Mouse (Mus musculus) adipocyte (in vitro differentiated cells): ENCODE data around the gene Hsdl1.

ENCODE experiments used
- DNase-seq: peaks from one replicate; pipeline ENCODE4 v3.0.0-alpha.2; 2016; ENCODE audit warnings: low spot score

Gene Hsdl1

GRCm38 (mm10) chr8:119579096-119579495 lies 4.1 kb upstream of the Hsdl1 start:
- DNase-seq, result no peak

DNA sequence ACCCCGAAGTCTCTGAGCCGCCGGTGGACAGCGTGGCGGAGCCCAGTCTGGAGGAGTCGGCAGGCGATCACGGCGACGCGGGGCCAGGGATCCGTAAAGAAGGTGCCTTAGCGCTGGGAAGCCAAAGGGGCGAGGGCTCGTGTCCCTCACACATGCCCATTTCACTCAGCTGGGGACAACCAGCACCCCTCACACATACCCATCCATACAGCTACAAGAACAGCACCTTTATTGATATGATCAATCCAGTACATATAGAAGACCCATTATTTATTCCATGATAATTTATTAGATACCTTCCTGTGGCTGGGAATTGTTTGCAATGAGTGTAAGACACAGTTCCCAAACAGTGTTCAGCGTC lies 363 bp upstream of the Hsdl1 start:
- no peak for DNase-seq

GRCm38 (mm10) chr8:119572411-119572810 lies 2.6 kb downstream of the Hsdl1 start:
- DNase-seq, result no peak

DNA sequence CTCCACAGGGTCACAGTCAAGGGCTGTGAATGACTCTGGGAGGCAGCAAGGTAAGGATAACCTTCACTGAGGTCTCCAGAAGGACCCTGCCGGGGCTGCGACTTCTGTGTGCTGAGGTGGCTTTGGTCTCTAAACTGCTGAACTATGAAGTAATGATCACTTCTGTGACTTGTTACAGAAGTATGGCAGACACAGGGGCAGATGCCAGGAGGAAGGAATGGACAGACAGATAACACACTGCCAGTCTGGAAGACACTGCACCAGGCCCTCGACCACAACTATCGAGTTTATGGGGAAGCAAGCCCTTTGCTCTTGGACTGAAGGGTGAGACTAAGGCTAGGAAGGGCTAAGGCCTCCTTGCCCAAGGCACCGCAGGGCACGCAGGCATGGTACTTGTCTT lies 3.8 kb downstream of the Hsdl1 start:
- no peak for DNase-seq

- no peak for DNase-seq
Observed at GRCm38 (mm10) chr8:119569881-119570280, 5.1 kb downstream of the Hsdl1 start.

- no peak for DNase-seq
Observed at GRCm38 (mm10) chr8:119568951-119569350, 6.0 kb downstream of the Hsdl1 start.

DNA sequence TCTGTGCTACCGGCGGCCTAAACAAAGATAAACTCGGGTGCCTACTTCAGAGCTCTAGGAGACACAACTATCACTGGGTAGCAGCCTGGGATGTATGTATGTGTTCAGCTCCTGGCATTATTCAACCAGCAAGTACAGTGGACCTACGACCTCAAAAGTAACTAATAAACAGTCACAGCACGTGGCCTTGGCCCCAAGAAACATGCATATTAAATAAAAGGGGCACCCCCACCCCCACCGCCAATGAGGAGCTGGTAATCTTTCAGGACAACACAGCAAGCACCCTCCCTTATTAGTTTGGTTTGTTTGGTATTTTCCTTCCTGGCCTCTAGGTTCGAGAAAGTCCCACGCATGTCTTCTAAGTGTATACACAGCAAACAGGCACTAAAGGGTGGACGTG lies 6.7 kb downstream of the Hsdl1 start:
- DNase-seq, result no peak

DNA sequence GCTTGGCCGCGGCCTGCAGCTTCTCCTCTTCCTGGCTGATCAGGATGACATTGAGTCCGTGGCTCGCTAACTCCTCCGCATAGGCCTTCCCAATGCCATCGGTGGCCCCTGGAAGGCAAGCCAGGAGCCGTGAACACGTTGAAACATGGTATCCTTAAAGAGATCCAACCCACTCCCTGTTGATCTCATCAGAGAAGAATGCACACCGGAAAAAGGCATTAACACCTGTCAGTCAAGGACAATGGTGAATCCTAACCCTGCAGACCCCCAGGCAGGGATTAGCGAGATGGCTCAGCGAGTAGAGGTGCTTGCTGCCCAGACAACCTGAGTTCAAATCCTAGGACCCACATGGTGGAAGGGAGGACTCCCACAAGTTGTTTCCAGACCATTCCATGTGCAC lies 8.6 kb downstream of the Hsdl1 start:
- DNase-seq, result no peak

DNA sequence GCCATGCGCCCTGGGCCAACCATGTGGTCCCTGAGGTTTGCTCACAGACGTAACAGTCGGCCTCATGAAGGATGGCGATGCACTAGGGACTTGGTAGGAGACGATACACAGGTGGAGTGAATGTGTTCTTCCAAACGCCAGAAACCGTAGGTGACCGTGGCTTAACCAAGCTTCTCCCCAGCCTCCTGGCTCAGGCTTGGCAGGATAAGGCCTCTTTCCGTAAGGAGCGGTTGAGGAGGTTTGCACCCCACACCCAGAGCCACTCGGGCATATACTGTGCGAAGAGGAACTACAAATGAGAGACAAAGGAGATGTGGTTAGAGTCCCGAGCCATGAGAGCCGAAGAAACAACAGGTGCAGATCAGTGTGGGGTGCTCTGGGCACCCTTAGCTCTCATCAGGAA lies 11.1 kb downstream of the Hsdl1 start:
- DNase-seq, result no peak

DNA sequence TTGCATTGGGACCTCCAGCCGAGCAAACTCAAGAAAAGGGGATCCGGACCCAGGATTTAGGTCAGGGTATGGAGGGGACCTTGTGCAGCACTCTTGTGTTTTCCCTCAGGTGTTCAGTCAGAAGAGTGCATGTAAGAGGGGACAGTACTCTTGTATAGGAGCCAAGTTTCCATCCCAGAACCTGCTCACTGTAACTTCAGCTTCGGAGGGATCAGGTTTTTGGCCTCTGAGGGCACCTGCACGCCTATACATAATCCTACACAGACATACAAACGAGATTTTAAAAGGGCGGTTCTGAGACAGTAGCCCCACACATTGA lies 15.6 kb downstream of the Hsdl1 start:
- DNase-seq, result no peak

GRCm38 (mm10) chr8:119558603-119559401 lies 16.2 kb downstream of the Hsdl1 start, which contains the start of gene Mbtps1:
Mbtps1 (minus strand) TSS chr8:119558735.
- peak; percentile 91 for DNase-seq

- DNase-seq, result peak; percentile 70
Observed at GRCm38 (mm10) chr8:119557821-119558602, 17.0 kb downstream of the Hsdl1 start.

- no peak for DNase-seq
Observed at GRCm38 (mm10) chr8:119557132-119557531, 17.9 kb downstream of the Hsdl1 start.

- DNase-seq, result no peak
Observed at GRCm38 (mm10) chr8:119555861-119556260, 19.1 kb downstream of the Hsdl1 start.

DNA sequence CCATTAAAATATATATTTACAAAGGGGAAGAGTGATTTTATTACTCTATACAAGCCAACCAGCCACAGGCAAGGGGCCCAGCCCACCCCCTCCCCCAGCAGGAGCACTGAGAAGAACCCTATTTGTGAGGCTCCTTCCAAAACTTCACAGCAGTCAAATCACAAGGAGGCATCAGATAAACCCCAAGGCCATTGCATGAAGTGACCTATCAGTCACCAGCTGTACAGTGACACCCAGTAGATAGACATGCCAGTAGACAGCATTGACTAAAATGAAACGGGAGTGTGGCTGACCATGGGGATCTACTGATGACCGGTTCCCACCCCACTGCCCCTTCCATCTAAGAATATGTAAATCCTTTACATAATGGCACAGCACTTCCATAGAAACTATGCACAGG lies 22.0 kb downstream of the Hsdl1 start:
- no peak for DNase-seq

DNA sequence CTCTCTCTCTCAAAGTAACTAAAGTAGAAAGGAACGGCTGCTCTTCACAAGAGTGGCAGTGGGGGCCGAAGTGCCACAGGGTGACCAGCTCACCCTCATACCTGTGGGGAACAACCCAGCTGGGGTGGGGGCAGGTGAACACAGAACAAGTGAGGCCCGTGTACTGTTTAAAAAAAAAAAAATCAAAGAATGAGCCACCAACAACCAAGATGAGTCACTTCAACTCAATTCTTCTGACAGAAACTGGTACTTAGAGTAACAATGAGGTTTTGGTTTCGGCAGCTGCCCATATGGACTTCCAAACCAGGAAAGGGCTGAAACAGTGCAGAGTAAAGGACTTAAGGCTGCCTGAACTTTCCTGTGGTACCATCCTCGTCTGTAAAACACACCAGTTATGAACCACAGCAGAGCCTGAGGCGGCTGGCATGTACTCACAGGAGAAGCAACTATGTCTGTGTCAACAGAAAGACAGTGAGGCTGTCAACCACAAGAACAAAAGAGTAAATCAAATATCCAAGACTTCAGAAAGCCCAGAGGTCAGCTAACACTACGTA lies 26.3 kb downstream of the Hsdl1 start:
- no peak for DNase-seq

DNA sequence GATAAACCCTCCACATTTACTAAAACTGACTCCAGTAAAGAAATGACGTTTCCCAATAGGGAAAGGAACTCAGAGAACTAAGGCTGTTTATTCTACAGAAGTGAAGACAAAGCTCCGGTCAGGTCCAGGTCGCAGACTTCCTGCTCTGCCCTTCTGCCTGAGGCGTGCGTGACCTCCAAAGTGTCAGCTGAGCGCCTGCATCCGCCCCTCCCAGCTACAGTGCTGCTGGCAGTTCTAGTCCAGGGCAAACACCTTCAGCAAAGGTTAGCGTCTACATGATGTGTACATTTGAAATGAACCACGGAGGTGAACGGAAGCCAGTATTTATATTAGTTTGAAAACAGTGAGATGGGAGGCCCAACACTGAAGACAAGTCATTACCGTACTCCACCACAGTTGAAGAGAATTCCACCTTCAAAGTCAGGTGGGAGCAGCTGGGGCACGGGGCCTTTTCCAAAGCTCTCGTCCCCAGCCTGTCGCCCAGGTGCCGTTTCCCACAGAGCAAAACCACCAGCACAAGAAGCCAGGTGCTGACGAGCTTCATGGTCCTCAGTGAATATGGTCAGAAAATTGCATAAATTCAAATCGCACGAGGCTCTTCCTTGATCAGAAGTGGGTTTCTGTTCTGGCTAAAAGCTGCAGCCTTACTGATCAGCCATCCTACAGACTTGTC lies 27.8 kb downstream of the Hsdl1 start:
- DNase-seq, result no peak

GRCm38 (mm10) chr8:119545791-119546190 lies 29.2 kb downstream of the Hsdl1 start:
- DNase-seq, result no peak

DNA sequence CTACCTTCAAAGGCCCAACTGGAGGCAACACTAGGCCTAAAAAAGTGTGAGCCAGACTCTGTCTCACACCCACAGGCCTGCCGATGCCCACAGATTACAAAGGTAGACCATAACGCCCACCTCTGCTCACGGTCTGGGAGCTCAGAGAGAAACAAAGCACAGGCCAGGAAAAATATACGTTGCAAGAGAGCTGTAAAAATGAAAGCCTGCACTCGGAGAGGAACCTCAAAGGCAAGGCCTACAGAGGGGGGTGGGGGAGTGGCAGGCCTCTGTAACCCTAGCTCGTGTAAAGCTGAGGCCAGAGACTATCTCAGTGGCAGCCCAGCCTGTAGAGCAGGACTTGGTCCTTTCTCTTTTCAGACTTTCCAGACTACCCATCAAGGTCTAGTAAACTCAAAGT lies 29.8 kb downstream of the Hsdl1 start:
- DNase-seq, result no peak

GRCm38 (mm10) chr8:119544606-119545005 lies 30.4 kb downstream of the Hsdl1 start:
- DNase-seq, result no peak

DNA sequence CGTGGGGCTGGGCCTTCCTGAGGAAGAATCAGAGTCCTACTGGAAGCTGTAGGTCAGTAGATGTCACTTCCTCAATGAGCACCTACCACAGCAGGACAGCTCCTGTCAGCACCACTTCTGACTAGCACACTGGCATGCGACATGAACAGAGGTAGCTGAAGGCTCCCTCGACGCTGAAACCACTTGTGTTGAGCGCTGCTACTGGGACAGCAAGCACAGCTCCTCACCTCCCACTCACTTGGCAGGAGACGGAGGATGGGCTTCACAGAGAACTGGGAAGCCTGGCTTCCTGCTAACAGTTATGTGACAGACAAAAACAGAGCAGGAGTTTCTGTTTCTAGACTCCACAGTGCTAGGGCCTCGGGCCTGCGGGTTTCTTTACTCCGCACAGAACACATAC lies 43.0 kb downstream of the Hsdl1 start:
- no peak for DNase-seq

GRCm38 (mm10) chr8:119531397-119531796 lies 43.6 kb downstream of the Hsdl1 start:
- no peak for DNase-seq

DNA sequence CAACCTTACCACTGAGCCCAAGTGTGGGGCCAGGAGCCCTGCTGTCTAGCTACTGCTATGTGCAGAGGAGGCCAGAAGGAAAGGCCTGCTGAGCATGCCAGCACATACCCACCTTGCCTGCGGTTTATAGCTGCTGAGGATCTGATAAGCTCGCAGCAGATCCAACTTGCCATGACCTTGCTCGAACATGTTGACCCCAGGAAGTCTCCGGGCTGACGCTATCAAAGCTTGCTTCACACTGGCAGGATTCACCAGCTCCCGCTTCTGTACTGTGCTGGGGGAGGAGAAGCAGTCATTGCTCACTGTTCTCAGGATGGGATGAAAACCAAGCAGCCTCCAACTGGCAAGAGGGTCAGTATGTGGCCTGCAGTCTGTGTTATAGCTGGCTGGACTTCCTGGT lies 44.0 kb downstream of the Hsdl1 start:
- DNase-seq, result no peak
